Mouse (Mus musculus): ENCODE results near the gene Btn2a2. TPM values are rescaled to one million over a fixed set of nuclear protein-coding genes. Genes with fewer than 3 reads are reported as not detected.
A peak's percentile ranks its signal among the peaks of the same experiment; 100 is the strongest.

The Btn2a2 gene
- polyA plus RNA-seq, 1 experiment from 2014 or later: 1.3 TPM

- Histone ChIP-seq H3K36me3 (ENCODE audit: control insufficient read depth, insufficient read depth, low read length) (no peaks in the 10 kb centered on the region), H3K4me2 (ENCODE audit: low read depth, severe bottlenecking) (peak overlapping the region; percentile 45), H3K9me3 (ENCODE audit: control insufficient read depth, low read length) (no peaks in the 10 kb centered on the region), H3K9ac (ENCODE audit: low read length) (no peak overlapping the region), H3K27me3 (ENCODE audit: control insufficient read depth, insufficient read depth, low read length) (no peaks in the 10 kb centered on the region), H3K4me1 (ENCODE audit: control insufficient read depth, insufficient read depth, low read length) (no peaks in the 10 kb centered on the region), H3K27ac (replicated peaks; ENCODE audit: low read depth, low read length) (no peak overlapping the region), H3K4me3 (ENCODE audit: low read depth, low read length) (peak overlapping the region; percentile 47)
- DNase-seq (ENCODE audit: low spot score) (peak; percentile 82), ATAC-seq (ENCODE audit: insufficient number of reproducible peaks, low FRiP score, low TSS enrichment, low read depth) (peak; percentile 71)
- WGBS: under 1% methylated on average over 19 of the region's 19 CpGs
These were observed 28.4 kb upstream of the Btn2a2 start for GRCm38 (mm10) chr13:23516822-23517602.

- H3K27me3 ChIP-seq (ENCODE audit: control insufficient read depth, insufficient read depth, low read length): no peaks in the 10 kb centered on the region
- DNase-seq (ENCODE audit: low spot score): peak; percentile 45
- no peaks in the 10 kb centered on the region for H3K36me3 ChIP-seq (ENCODE audit: control insufficient read depth, insufficient read depth, low read length)
- no peak for ATAC-seq (ENCODE audit: insufficient number of reproducible peaks, low FRiP score, low TSS enrichment, low read depth)
- no peaks in the 10 kb centered on the region for H3K9me3 ChIP-seq (ENCODE audit: control insufficient read depth, low read length)
- peak overlapping the region; percentile 45 for H3K4me2 ChIP-seq (ENCODE audit: low read depth, severe bottlenecking)
- 55% methylated on average over 15 of the region's 15 CpGs for WGBS
- H3K4me3 ChIP-seq (ENCODE audit: low read depth, low read length): peak overlapping the region; percentile 25; the same call in 1 of the 2 replicates
- H3K27ac ChIP-seq (replicated peaks; ENCODE audit: low read depth, low read length): no peak overlapping the region
- no peak overlapping the region for H3K9ac ChIP-seq (ENCODE audit: low read length)
- H3K4me1 ChIP-seq (ENCODE audit: control insufficient read depth, insufficient read depth, low read length): no peaks in the 10 kb centered on the region
These were observed 27.4 kb upstream of the Btn2a2 start for GRCm38 (mm10) chr13:23515826-23516620.

- DNase-seq (ENCODE audit: low spot score) (no peak), ATAC-seq (ENCODE audit: insufficient number of reproducible peaks, low FRiP score, low TSS enrichment, low read depth) (no peak)
- 77% methylated on average over 5 of the region's 5 CpGs for WGBS
- no peaks in the 10 kb centered on the region for H3K9me3 ChIP-seq (ENCODE audit: control insufficient read depth, low read length)
- no peak overlapping the region for H3K4me2 ChIP-seq (ENCODE audit: low read depth, severe bottlenecking)
- H3K27me3 ChIP-seq (ENCODE audit: control insufficient read depth, insufficient read depth, low read length): no peaks in the 10 kb centered on the region
- H3K4me1 ChIP-seq (ENCODE audit: control insufficient read depth, insufficient read depth, low read length): no peaks in the 10 kb centered on the region
- no peak overlapping the region for H3K4me3 ChIP-seq (ENCODE audit: low read depth, low read length)
- H3K9ac ChIP-seq (ENCODE audit: low read length): no peak overlapping the region
- H3K27ac ChIP-seq (replicated peaks; ENCODE audit: low read depth, low read length): no peak overlapping the region
- H3K36me3 ChIP-seq (ENCODE audit: control insufficient read depth, insufficient read depth, low read length): no peaks in the 10 kb centered on the region
These were observed 26.6 kb upstream of the Btn2a2 start for GRCm38 (mm10) chr13:23515281-23515680.

- no peak for ATAC-seq (ENCODE audit: insufficient number of reproducible peaks, low FRiP score, low TSS enrichment, low read depth)
- Histone ChIP-seq H3K9ac (ENCODE audit: low read length) (no peak overlapping the region), H3K36me3 (ENCODE audit: control insufficient read depth, insufficient read depth, low read length) (no peaks in the 10 kb centered on the region), H3K4me3 (ENCODE audit: low read depth, low read length) (no peak overlapping the region), H3K4me2 (ENCODE audit: low read depth, severe bottlenecking) (no peak overlapping the region), H3K27me3 (ENCODE audit: control insufficient read depth, insufficient read depth, low read length) (no peaks in the 10 kb centered on the region), H3K27ac (replicated peaks; ENCODE audit: low read depth, low read length) (no peak overlapping the region), H3K4me1 (ENCODE audit: control insufficient read depth, insufficient read depth, low read length) (no peaks in the 10 kb centered on the region), H3K9me3 (ENCODE audit: control insufficient read depth, low read length) (no peaks in the 10 kb centered on the region)
- DNase-seq (ENCODE audit: low spot score): no peak
- 89% methylated on average over 1 of the region's 1 CpGs for WGBS
These were observed 24.9 kb upstream of the Btn2a2 start for GRCm38 (mm10) chr13:23513517-23513916.

GRCm38 (mm10) chr13:23510127-23510526 is 21.5 kb upstream of the Btn2a2 start:
- Histone ChIP-seq H3K4me2 (ENCODE audit: low read depth, severe bottlenecking) (no peak overlapping the region), H3K4me1 (ENCODE audit: control insufficient read depth, insufficient read depth, low read length) (peaks cover 2% of the 10 kb centered on the region; the same call in 1 of the 2 replicates), H3K36me3 (ENCODE audit: control insufficient read depth, insufficient read depth, low read length) (no peaks in the 10 kb centered on the region), H3K27me3 (ENCODE audit: control insufficient read depth, insufficient read depth, low read length) (no peaks in the 10 kb centered on the region), H3K9ac (ENCODE audit: low read length) (no peak overlapping the region), H3K27ac (replicated peaks; ENCODE audit: low read depth, low read length) (no peak overlapping the region), H3K4me3 (ENCODE audit: low read depth, low read length) (no peak overlapping the region), H3K9me3 (ENCODE audit: control insufficient read depth, low read length) (no peaks in the 10 kb centered on the region)
- DNase-seq (ENCODE audit: low spot score): no peak
- ATAC-seq (ENCODE audit: insufficient number of reproducible peaks, low FRiP score, low TSS enrichment, low read depth): no peak
- WGBS: 31% methylated on average over 1 of the region's 1 CpGs

GRCm38 (mm10) chr13:23506819-23507515 is 18.3 kb upstream of the Btn2a2 start:
- no peaks in the 10 kb centered on the region for H3K9me3 ChIP-seq (ENCODE audit: control insufficient read depth, low read length)
- 10% methylated on average over 14 of the region's 14 CpGs for WGBS
- peaks cover 4% of the 10 kb centered on the region; the same call in 1 of the 2 replicates for H3K4me1 ChIP-seq (ENCODE audit: control insufficient read depth, insufficient read depth, low read length)
- no peak overlapping the region for H3K4me3 ChIP-seq (ENCODE audit: low read depth, low read length)
- DNase-seq (ENCODE audit: low spot score) (peak; percentile 58), ATAC-seq (ENCODE audit: insufficient number of reproducible peaks, low FRiP score, low TSS enrichment, low read depth) (no peak)
- peak overlapping the region; percentile 22 for H3K4me2 ChIP-seq (ENCODE audit: low read depth, severe bottlenecking)
- H3K27ac ChIP-seq (replicated peaks; ENCODE audit: low read depth, low read length): no peak overlapping the region
- no peaks in the 10 kb centered on the region for H3K27me3 ChIP-seq (ENCODE audit: control insufficient read depth, insufficient read depth, low read length)
- no peak overlapping the region for H3K9ac ChIP-seq (ENCODE audit: low read length)
- no peaks in the 10 kb centered on the region for H3K36me3 ChIP-seq (ENCODE audit: control insufficient read depth, insufficient read depth, low read length)

GRCm38 (mm10) chr13:23506351-23506750 is 17.7 kb upstream of the Btn2a2 start:
- no peak; the same call in 1 of the 2 replicates for ATAC-seq (ENCODE audit: insufficient number of reproducible peaks, low FRiP score, low TSS enrichment, low read depth)
- DNase-seq (ENCODE audit: low spot score): peak; percentile 87
- WGBS: 2% methylated on average over 13 of the region's 13 CpGs
- Histone ChIP-seq H3K4me1 (ENCODE audit: control insufficient read depth, insufficient read depth, low read length) (peaks cover 4% of the 10 kb centered on the region; the same call in 1 of the 2 replicates), H3K4me2 (ENCODE audit: low read depth, severe bottlenecking) (peak overlapping the region; percentile 32), H3K4me3 (ENCODE audit: low read depth, low read length) (peak overlapping the region; percentile 9), H3K9ac (ENCODE audit: low read length) (no peak overlapping the region), H3K36me3 (ENCODE audit: control insufficient read depth, insufficient read depth, low read length) (no peaks in the 10 kb centered on the region), H3K27ac (replicated peaks; ENCODE audit: low read depth, low read length) (no peak overlapping the region), H3K27me3 (ENCODE audit: control insufficient read depth, insufficient read depth, low read length) (no peaks in the 10 kb centered on the region), H3K9me3 (ENCODE audit: control insufficient read depth, low read length) (no peaks in the 10 kb centered on the region)

Data from limb, embryonic 11.5 days (tissue).